Comparison of ENCODE assay signal across 8 mouse cellular contexts in genomic region chr7:120982968-120983367, GRCm38 (mm10). TPM values are rescaled to one million over a fixed set of nuclear protein-coding genes. Genes with fewer than 3 reads are reported as not detected.
DNase-seq lines count a peak whose midpoint lies in the region; ATAC-seq and TF ChIP-seq lines count a peak whose summit lies in the region.

No protein-coding gene starts in this region.

- dilution Hi-C loops in CH12.LX (cut with MboI; ENCODE audit: extremely low pct_ligation_motif_present, extremely low pct_unique_long_range_greater_than_20kb, low sequenced_read_pairs) = no loop called here

- TF ChIP-seq POLR2A in CH12.LX (IDR thresholded peaks at IDR 0.05; ENCODE audit: low read depth, low read length) = no peak

- TF ChIP-seq RAD21 in CH12.LX (IDR thresholded peaks at IDR 0.05; ENCODE audit: low read depth, low read length) = no peak

- H3K4me2 ChIP-seq in heart, embryonic 11.5 days = peak overlapping the region; percentile 95
- H3K4me2 ChIP-seq in CH12.LX (ENCODE audit: insufficient read depth, low read depth, poor library complexity, severe bottlenecking) = peak overlapping the region; percentile 88
- H3K4me2 ChIP-seq in forebrain, postnatal 0 days (ENCODE audit: low read depth) = peak overlapping the region; percentile 94

- H3K9me3 ChIP-seq in heart, embryonic 11.5 days (replicated peaks; ENCODE audit: control insufficient read depth, low read length) = no peaks in the 10 kb centered on the region
- no peaks in the 10 kb centered on the region for H3K9me3 ChIP-seq in CH12.LX (replicated peaks; ENCODE audit: low read length)
- H3K9me3 ChIP-seq in forebrain, postnatal 0 days (ENCODE audit: low read length) = no peaks in the 10 kb centered on the region

- no peak for ATAC-seq in heart, embryonic 11.5 days (replicated peaks; ENCODE audit: insufficient number of reproducible peaks, low FRiP score, low TSS enrichment)
- no peak for ATAC-seq in forebrain, postnatal 0 days
- 0 out of 2 replicates have a peak, but pooled peaks have one; percentile 2 for ATAC-seq in megakaryocyte, adult 5-6 weeks (ENCODE audit: poor library complexity, severe bottlenecking)

- no peak for TF ChIP-seq CTCF in CH12.LX (conservative IDR thresholded peaks at IDR 0.05 in 1 of 2, IDR thresholded peaks at IDR 0.05 in 1 of 2; ENCODE audit: low read depth in 2 of 2, low read length in 2 of 2)
- TF ChIP-seq CTCF in forebrain, postnatal 0 days (IDR thresholded peaks at IDR 0.05; ENCODE audit: low read depth) = no peak

- DNase-seq in heart, adult 8-10 months (ENCODE audit: low spot score) = no peak
- DNase-seq in CH12.LX (ENCODE audit: extremely low read depth) (peak; percentile 26), MN1 (ENCODE audit: low spot score) (no peak)
- no peak for DNase-seq in forebrain, postnatal 0 days
- no peak for DNase-seq in testis, postnatal 14 days (ENCODE audit: low spot score)
- no peak for DNase-seq in frontal cortex, postnatal 10 days (ENCODE audit: low spot score in 2 of 2)

- peak overlapping the region; percentile 83 for H3K9ac ChIP-seq in heart, embryonic 11.5 days (ENCODE audit: low read depth, low read length)
- H3K9ac ChIP-seq in CH12.LX (ENCODE audit: insufficient read depth, low read depth) = peak overlapping the region; percentile 16
- H3K9ac ChIP-seq in forebrain, postnatal 0 days = peak overlapping the region; percentile 52

- H3K79me2 ChIP-seq in CH12.LX (replicated peaks; ENCODE audit: control insufficient read depth, extremely low read depth, insufficient read depth, poor library complexity, severe bottlenecking) = no peaks in the 10 kb centered on the region

- H3K4me1 ChIP-seq in heart, embryonic 11.5 days (ENCODE audit: control insufficient read depth, insufficient read depth, low read length) = peaks cover 3% of the 10 kb centered on the region; the same call in 1 of the 2 replicates
- H3K4me1 ChIP-seq in CH12.LX (ENCODE audit: control insufficient read depth in 1 of 2, insufficient read depth in 2 of 2) = peaks cover 3 to 28% of the 10 kb centered on the region in 2 experiments; a peak in 3 of 4 replicates
- peaks cover 4% of the 10 kb centered on the region; the same call in 1 of the 2 replicates for H3K4me1 ChIP-seq in forebrain, postnatal 0 days (ENCODE audit: insufficient read depth)

- H3K36me3 ChIP-seq in heart, embryonic 11.5 days (ENCODE audit: control insufficient read depth, insufficient read depth, low read length) = no peaks in the 10 kb centered on the region
- H3K36me3 ChIP-seq in CH12.LX (replicated peaks in 1 of 2; ENCODE audit: control insufficient read depth in 1 of 2, insufficient read depth in 1 of 2, low read length in 1 of 2) = no peaks in the 10 kb centered on the region
- no peaks in the 10 kb centered on the region for H3K36me3 ChIP-seq in forebrain, postnatal 0 days (ENCODE audit: insufficient read depth)

- no peaks in the 10 kb centered on the region for H3K27me3 ChIP-seq in heart, embryonic 11.5 days (ENCODE audit: control insufficient read depth, insufficient read depth, low read length)
- no peaks in the 10 kb centered on the region for H3K27me3 ChIP-seq in CH12.LX (replicated peaks)
- no peaks in the 10 kb centered on the region; the same call in 1 of the 2 replicates for H3K27me3 ChIP-seq in forebrain, postnatal 0 days (ENCODE audit: insufficient read depth, low read length)

- H3K4me3 ChIP-seq in heart, embryonic 11.5 days (ENCODE audit: low read depth, low read length) = peak overlapping the region; percentile 78
- H3K4me3 ChIP-seq in CH12.LX (replicated peaks in 1 of 3; ENCODE audit: low read depth in 2 of 3, low read length in 2 of 3, poor library complexity in 1 of 3) = peak overlapping the region; percentile 62 to 77 (median 72)
- peak overlapping the region; percentile 69 for H3K4me3 ChIP-seq in forebrain, postnatal 0 days (ENCODE audit: low read depth, low read length)

- WGBS in heart, embryonic 11.5 days (ENCODE audit: insufficient replicate concordance) = 6% methylated on average over 7 of the region's 7 CpGs
- WGBS in forebrain, postnatal 0 days = 12% methylated on average over 7 of the region's 7 CpGs

- no peak overlapping the region for H3K27ac ChIP-seq in heart, embryonic 11.5 days (ENCODE audit: low read depth, low read length)
- H3K27ac ChIP-seq in CH12.LX (ENCODE audit: insufficient read depth, low read depth) = no peak overlapping the region
- no peak overlapping the region for H3K27ac ChIP-seq in forebrain, postnatal 0 days (ENCODE audit: low read depth, low read length)

- no peak for TF ChIP-seq EP300 in CH12.LX (IDR thresholded peaks at IDR 0.05; ENCODE audit: low read length)

- in situ Hi-C loops in CH12.LX (cut with MboI; ENCODE audit: low pct_ligation_motif_present, low pct_unique_long_range_greater_than_20kb, low sequenced_read_pairs) = loop anchor here (10.0 kb wide), 1 partner anchor 52 kb away; the partner anchor contains the start of gene Mettl9

TF ChIP-seq in CH12.LX, 34 proteins besides CTCF, POLR2A, EP300 and RAD21:
- TF ChIP-seq ELF1 (IDR thresholded peaks at IDR 0.05; ENCODE audit: low read depth, low read length) (no peak), CHD2 (IDR thresholded peaks at IDR 0.05; ENCODE audit: low read length) (0 out of 2 replicates have a peak, but pooled peaks have one; percentile 54)
TF ChIP-seq in CH12.LX: peak in this region for 1.

RNA-seq across cellular contexts. Expression of gene Mfsd13b, which starts 0.7 kb away (rescaled TPM):
- 0.19 and 0.59 TPM in 2 replicates for polyA plus RNA-seq in heart, embryonic 11.5 days (2014; fragmentation: Nextera tagmentation; extraction: Ambion mirVana)
- not detected for total RNA-seq in heart, adult 8-10 months (2022)
- total RNA-seq in CH12.LX (2012; rRNA removed) (0.63 TPM in 1 of 2 replicates, not detected in the other), CH12.LX (2014; rRNA removed) (not detected in 2 replicates)
- polyA plus RNA-seq in CH12.LX (2012; ENCODE audit: insufficient read length, low read depth) = not detected in 2 replicates
- 0.48 TPM in 1 of 2 replicates, not detected in the other for total RNA-seq in forebrain, postnatal 0 days (2014; rRNA removed)
- 0.21 and 0.53 TPM in 2 replicates for polyA plus RNA-seq in forebrain, postnatal 0 days (2015; fragmentation: Nextera tagmentation; extraction: Ambion mirVana)
- total RNA-seq in megakaryocyte, adult 5-6 weeks (2015) = not detected in 2 replicates
- 3.1 TPM in 1 of 2 replicates, not detected in the other for total RNA-seq in megakaryocyte, adult 5-6 weeks (2017)

RNA-seq across cellular contexts. Expression of gene Cdr2, which starts 0.9 kb away (rescaled TPM):
- polyA plus RNA-seq in heart, embryonic 11.5 days (2014; fragmentation: Nextera tagmentation; extraction: Ambion mirVana) = 14.8 and 15.6 TPM in 2 replicates
- 10 to 100 TPM in 1 of 4 experiments, 1 to 10 TPM in 3; 4.8 to 14.4 (median 7.2) TPM for total RNA-seq in heart, adult 8-10 months (2022)
- total RNA-seq in CH12.LX (2012; rRNA removed) = 5.7 and 10.5 TPM in 2 replicates
- total RNA-seq in CH12.LX (2014; rRNA removed) = 9.5 and 10.4 TPM in 2 replicates
- polyA plus RNA-seq in CH12.LX (2012; ENCODE audit: insufficient read length, low read depth) = 8.7 and 9.5 TPM in 2 replicates
- 20.2 and 21.2 TPM in 2 replicates for total RNA-seq in forebrain, postnatal 0 days (2014; rRNA removed)
- polyA plus RNA-seq in forebrain, postnatal 0 days (2015; fragmentation: Nextera tagmentation; extraction: Ambion mirVana) = 5.4 and 5.8 TPM in 2 replicates
- total RNA-seq in megakaryocyte, adult 5-6 weeks (2015) = 2.5 and 3.9 TPM in 2 replicates
- total RNA-seq in megakaryocyte, adult 5-6 weeks (2017) = 4.3 and 6.8 TPM in 2 replicates

RNA-seq across cellular contexts. Expression of gene Mettl9, which starts 51.3 kb away (rescaled TPM):
- 117 and 124 TPM in 2 replicates for polyA plus RNA-seq in heart, embryonic 11.5 days (2014; fragmentation: Nextera tagmentation; extraction: Ambion mirVana)
- total RNA-seq in heart, adult 8-10 months (2022) = 100 to 1,000 TPM in 1 of 4 experiments, 10 to 100 TPM in 3; 83.1 to 103 (median 96.0) TPM
- total RNA-seq in CH12.LX (2012; rRNA removed) (21.7 and 25.8 TPM in 2 replicates), CH12.LX (2014; rRNA removed) (75.0 and 82.4 TPM in 2 replicates)
- polyA plus RNA-seq in CH12.LX (2012; ENCODE audit: insufficient read length, low read depth) = 42.0 and 44.3 TPM in 2 replicates
- 118 and 147 TPM in 2 replicates for total RNA-seq in forebrain, postnatal 0 days (2014; rRNA removed)
- 154 and 159 TPM in 2 replicates for polyA plus RNA-seq in forebrain, postnatal 0 days (2015; fragmentation: Nextera tagmentation; extraction: Ambion mirVana)
- 106 and 115 TPM in 2 replicates for total RNA-seq in megakaryocyte, adult 5-6 weeks (2015)
- total RNA-seq in megakaryocyte, adult 5-6 weeks (2017) = 138 and 164 TPM in 2 replicates

Comparison
In these comparisons a context has a peak if more than half of its experiments do, and no peak if none do; other contexts are left out.
1. H3K9ac ChIP-seq: peak in every context shown above with its lines; median percentile 83 in heart, embryonic 11.5 days; 52 in forebrain, postnatal 0 days; 16 in CH12.LX.